Mouse (Mus musculus): ENCODE measurements around the gene Spsb1. TPM values are rescaled to one million over a fixed set of nuclear protein-coding genes. Genes with fewer than 3 reads are reported as not detected.

The Spsb1 gene
- polyA plus RNA-seq, 1 experiment, result not detected

DNA sequence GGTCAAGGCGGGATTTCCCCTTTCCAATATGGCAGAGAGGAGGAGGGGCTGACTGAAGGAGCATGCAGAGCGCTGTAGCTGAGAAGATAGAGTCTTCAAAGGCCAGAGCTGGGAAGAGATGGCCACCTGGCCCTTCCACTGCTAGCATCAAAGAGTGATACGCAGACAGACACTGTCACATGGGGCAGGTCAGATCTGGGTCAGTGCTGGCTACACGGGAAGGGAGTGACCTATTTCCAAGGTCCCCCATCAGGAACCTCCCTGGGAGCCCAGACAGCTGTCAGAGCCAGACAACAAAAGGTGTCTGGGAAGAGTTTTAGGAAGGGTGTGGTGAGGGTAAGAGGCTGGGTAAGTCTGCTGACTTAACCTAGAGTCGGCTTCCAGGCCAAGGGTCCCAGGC is 17.9 kb downstream of the Spsb1 start:
- H3K27ac ChIP-seq (ENCODE audit: insufficient read depth, low read depth, low read length), result no peak overlapping the region
- TF ChIP-seq POLR2A (IDR thresholded peaks at IDR 0.05; ENCODE audit: insufficient read depth, low read depth, low read length), result no peak
- no peak for TF ChIP-seq CTCF (IDR thresholded peaks at IDR 0.05; ENCODE audit: insufficient read depth, low read depth, low read length)
- WGBS, result 84% methylated on average over 5 of the region's 5 CpGs
- no peak overlapping the region for H3K4me3 ChIP-seq (ENCODE audit: insufficient read depth, low read depth, low read length)
- peaks cover 27% of the 10 kb centered on the region for H3K4me1 ChIP-seq (ENCODE audit: control insufficient read depth, insufficient read depth, low read length)

DNA sequence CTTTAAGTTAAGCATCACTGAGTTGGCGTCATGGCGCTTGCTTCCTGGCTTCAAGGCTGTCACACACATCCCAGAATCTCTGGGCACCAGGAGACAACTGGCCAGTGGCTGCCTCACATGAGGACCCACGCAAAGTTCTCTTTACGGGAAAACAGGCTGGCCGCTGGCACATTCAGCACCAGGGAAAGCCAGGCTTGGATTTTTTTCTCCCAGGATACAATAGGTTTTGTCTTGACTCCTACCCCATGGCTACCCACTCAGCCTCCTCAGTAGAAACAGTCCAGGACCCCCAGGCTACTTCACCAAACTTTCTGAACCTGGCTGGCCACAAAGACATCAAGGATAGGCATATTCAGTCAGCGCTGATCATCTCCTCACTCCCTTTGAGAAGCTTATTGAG is 19.4 kb downstream of the Spsb1 start:
- Histone ChIP-seq H3K4me3 (ENCODE audit: insufficient read depth, low read depth, low read length) (no peak overlapping the region), H3K4me1 (ENCODE audit: control insufficient read depth, insufficient read depth, low read length) (peaks cover 13% of the 10 kb centered on the region), H3K27ac (ENCODE audit: insufficient read depth, low read depth, low read length) (no peak overlapping the region)
- 91% methylated on average over 6 of the region's 6 CpGs for WGBS
- no peak for TF ChIP-seq CTCF (IDR thresholded peaks at IDR 0.05; ENCODE audit: insufficient read depth, low read depth, low read length)
- no peak for TF ChIP-seq POLR2A (IDR thresholded peaks at IDR 0.05; ENCODE audit: insufficient read depth, low read depth, low read length)

DNA sequence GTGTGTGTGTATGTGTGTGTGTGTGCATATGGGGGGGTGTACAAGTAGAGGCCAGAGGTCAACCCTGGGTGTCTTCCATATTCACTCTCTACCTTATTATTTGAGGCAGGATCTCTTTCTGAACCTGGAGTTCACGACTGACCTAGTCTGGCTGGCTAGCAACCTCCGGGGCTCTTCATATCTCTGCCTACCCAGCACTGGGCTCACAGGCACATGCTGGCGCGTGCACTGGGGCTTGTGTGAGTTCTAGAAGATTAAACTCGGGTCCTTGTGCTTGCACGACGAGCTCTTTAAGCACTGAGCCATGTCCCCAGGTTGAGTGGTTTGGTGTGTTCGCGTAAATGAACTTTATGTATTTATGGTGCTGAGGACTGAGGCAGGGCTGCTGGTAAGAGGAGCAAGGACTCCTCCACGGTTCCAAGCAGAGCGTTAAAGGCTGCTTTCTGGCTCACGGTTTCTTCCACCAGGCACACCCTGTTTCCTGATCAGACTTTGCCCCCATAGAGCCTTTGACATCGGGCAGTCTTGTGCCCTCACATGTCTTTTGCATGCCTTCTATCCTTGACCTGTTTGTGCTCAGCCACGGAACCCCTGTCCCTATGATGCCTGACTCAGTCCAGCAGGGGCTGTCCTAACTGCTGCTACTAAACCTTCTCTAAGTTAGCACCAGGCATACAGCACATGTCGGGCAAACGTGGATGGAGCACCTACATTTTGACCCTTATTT is 21.2 kb downstream of the Spsb1 start:
- TF ChIP-seq POLR2A (IDR thresholded peaks at IDR 0.05; ENCODE audit: insufficient read depth, low read depth, low read length) (no peak), CTCF (IDR thresholded peaks at IDR 0.05; ENCODE audit: insufficient read depth, low read depth, low read length) (no peak)
- no peak overlapping the region for H3K4me3 ChIP-seq (ENCODE audit: insufficient read depth, low read depth, low read length)
- 92% methylated on average over 16 of the region's 16 CpGs for WGBS
- peaks cover 10% of the 10 kb centered on the region for H3K4me1 ChIP-seq (ENCODE audit: control insufficient read depth, insufficient read depth, low read length)
- no peak overlapping the region for H3K27ac ChIP-seq (ENCODE audit: insufficient read depth, low read depth, low read length)

DNA sequence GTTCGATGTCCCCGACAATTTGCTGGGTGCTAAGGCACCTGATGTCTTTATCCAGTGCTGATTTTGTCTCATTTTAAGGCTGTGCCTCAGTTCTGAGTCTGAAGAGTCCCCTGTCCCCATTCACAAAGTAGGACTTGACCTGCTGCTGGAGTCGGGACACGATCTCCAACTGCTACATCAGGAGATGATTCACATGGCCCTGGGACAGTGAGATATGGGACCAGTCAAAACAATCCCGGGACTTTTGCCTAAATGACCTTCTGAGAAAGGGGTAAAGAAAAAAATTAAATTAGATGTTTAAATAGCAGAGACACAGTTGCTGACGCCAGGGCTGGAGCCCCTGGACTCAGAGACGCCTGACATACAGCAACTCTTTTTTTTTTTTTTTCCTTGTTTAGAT is 21.8 kb downstream of the Spsb1 start:
- TF ChIP-seq CTCF (IDR thresholded peaks at IDR 0.05; ENCODE audit: insufficient read depth, low read depth, low read length), result no peak
- no peak for TF ChIP-seq POLR2A (IDR thresholded peaks at IDR 0.05; ENCODE audit: insufficient read depth, low read depth, low read length)
- Histone ChIP-seq H3K4me1 (ENCODE audit: control insufficient read depth, insufficient read depth, low read length) (peaks cover 9% of the 10 kb centered on the region), H3K4me3 (ENCODE audit: insufficient read depth, low read depth, low read length) (no peak overlapping the region), H3K27ac (ENCODE audit: insufficient read depth, low read depth, low read length) (no peak overlapping the region)
- WGBS, result 92% methylated on average over 7 of the region's 7 CpGs

DNA sequence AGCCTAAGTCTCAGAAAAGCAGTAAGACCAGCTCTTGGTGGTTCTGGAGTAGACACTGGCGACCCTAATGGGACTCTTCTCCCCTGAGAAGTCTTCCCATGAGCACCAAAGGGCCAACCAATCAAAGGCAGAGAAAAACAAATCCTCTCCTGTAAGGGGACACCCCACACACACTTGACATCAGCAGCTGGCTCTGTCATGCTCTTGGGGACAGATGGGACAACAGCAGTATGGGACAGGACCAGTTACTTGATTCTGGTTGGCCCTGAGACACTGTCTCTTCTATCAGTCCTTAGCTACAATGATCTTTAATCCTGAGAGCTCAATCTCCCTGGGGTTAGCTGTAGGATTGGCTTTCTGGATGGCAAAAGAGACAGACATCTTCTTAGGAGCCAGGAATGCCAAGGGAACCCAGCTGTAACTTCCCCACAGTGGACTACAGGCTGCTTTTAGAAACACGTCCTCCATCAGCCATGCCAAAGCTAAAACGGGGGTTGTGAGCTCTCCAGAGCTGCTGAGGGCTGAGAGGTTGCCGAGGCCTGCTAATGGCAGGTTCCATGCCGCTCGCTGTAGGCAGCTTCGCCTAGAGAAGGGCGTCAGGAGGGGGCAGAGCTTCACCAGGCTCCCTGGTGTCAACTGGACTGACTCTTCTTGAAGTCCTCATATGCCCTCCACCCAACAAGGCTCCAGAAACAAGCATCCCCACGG is 22.6 kb downstream of the Spsb1 start:
- no peak for TF ChIP-seq CTCF (IDR thresholded peaks at IDR 0.05; ENCODE audit: insufficient read depth, low read depth, low read length)
- no peak for TF ChIP-seq POLR2A (IDR thresholded peaks at IDR 0.05; ENCODE audit: insufficient read depth, low read depth, low read length)
- Histone ChIP-seq H3K4me1 (ENCODE audit: control insufficient read depth, insufficient read depth, low read length) (peaks cover 9% of the 10 kb centered on the region), H3K4me3 (ENCODE audit: insufficient read depth, low read depth, low read length) (no peak overlapping the region), H3K27ac (ENCODE audit: insufficient read depth, low read depth, low read length) (no peak overlapping the region)
- WGBS, result 71% methylated on average over 9 of the region's 9 CpGs

DNA sequence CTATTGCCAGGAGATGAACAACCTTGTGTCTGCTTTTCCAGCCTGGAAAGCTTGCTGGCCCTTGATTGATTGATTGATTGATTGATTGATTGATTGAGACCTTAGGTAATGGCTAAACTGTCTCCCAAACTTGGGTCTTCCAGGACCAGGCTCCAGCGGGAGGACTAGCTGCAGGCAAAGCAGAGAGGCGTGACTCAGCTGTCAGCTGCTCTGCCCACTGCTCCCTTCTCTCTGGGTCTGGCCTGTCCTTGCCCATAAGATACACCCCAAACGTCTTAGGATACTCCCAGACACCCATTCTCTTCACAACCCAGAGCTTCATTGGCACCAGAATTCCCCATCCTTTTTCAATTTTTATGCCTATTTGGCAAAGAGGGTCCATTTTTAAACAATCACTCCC is 24.1 kb downstream of the Spsb1 start:
- H3K4me3 ChIP-seq (ENCODE audit: insufficient read depth, low read depth, low read length), result no peak overlapping the region
- 61% methylated on average over 3 of the region's 3 CpGs for WGBS
- peaks cover 5% of the 10 kb centered on the region for H3K4me1 ChIP-seq (ENCODE audit: control insufficient read depth, insufficient read depth, low read length)
- TF ChIP-seq CTCF (IDR thresholded peaks at IDR 0.05; ENCODE audit: insufficient read depth, low read depth, low read length), result no peak
- no peak overlapping the region for H3K27ac ChIP-seq (ENCODE audit: insufficient read depth, low read depth, low read length)

DNA sequence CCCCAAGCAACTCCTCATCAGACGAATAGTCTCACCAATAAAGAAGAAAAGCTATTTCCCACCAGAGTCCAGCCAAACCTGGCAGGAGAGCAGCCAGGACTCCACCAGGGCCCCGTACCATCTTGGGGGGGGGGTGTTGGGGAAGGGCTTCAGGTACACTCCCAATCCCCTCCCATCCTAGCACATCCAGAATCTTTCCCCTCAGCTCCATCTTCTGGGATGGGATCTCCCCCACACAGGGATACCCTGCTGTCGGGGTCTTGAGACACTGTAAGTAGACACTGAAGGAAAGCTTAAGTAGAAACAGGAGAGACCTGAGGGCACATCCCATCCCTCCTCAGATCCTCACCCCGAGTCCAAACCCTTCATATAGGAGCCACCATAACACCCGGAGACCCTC is 31.8 kb downstream of the Spsb1 start:
- 75% methylated on average over 4 of the region's 5 CpGs for WGBS
- H3K27ac ChIP-seq (ENCODE audit: insufficient read depth, low read depth, low read length), result no peak overlapping the region
- TF ChIP-seq CTCF (IDR thresholded peaks at IDR 0.05; ENCODE audit: insufficient read depth, low read depth, low read length) (no peak), POLR2A (IDR thresholded peaks at IDR 0.05; ENCODE audit: insufficient read depth, low read depth, low read length) (no peak)

DNA sequence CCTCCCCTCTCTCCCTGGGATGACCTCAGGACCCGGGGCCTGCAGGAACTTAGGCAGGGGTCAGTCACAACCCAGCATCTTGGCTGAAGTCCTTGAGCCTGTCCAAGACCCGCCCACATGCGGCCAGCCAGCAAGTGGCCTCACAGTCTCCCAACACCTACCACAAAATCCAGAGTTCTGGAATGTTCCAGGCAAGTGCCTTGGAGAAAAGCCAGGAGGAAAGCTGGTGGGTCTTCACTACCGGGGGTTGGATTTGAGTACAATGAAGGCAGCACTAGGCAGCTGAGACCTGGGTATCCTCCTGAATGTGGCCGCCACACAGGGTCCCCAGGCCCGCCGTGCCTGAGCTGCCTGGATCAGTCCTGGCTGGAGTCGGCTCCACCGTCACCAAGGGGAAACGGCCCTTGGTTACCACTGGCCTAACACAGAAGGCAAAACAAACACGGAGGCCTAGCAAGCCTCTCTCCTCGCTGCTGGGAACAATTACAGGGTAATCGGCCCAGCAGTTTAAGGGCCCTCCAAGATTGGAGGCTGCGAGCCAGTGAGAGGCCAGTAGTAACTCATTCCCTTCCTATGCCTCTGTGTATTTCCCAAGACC is 32.6 kb downstream of the Spsb1 start:
- Histone ChIP-seq H3K4me1 (ENCODE audit: control insufficient read depth, insufficient read depth, low read length) (peaks cover 37% of the 10 kb centered on the region), H3K4me3 (ENCODE audit: insufficient read depth, low read depth, low read length) (no peak overlapping the region), H3K27ac (ENCODE audit: insufficient read depth, low read depth, low read length) (no peak overlapping the region; the same call in 1 of the 2 replicates)
- TF ChIP-seq POLR2A (IDR thresholded peaks at IDR 0.05; ENCODE audit: insufficient read depth, low read depth, low read length), result no peak
- TF ChIP-seq CTCF (IDR thresholded peaks at IDR 0.05; ENCODE audit: insufficient read depth, low read depth, low read length), result no peak
- 59% methylated on average over 14 of the region's 14 CpGs for WGBS

More for the DNA sequence above, 31.8 kb downstream of the Spsb1 start:
- Histone ChIP-seq H3K4me3 (ENCODE audit: insufficient read depth, low read depth, low read length) (no peak overlapping the region), H3K4me1 (ENCODE audit: control insufficient read depth, insufficient read depth, low read length) (peaks cover 35% of the 10 kb centered on the region)

DNA sequence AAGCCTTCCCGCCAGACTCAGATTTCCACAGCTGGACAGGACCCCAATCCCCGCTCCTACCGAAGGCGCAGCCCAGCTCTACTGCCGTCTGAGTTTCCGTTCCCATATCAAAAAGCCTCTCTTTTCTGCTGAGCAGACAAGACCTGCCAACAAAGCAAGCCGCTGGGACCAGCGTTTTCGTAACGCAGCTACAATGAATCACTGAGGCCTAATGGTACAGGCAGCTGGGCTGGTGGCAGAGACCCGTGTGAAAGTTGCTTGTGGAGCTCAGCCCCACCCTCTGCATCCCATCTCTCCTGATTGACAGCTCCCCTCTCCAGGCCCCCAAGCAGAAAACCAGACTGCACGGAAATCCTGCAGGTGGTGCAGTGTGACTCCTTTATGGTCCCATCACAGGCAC is 34.0 kb downstream of the Spsb1 start:
- TF ChIP-seq POLR2A (IDR thresholded peaks at IDR 0.05; ENCODE audit: insufficient read depth, low read depth, low read length) (no peak), CTCF (IDR thresholded peaks at IDR 0.05; ENCODE audit: insufficient read depth, low read depth, low read length) (no peak)
- no peak overlapping the region for H3K4me3 ChIP-seq (ENCODE audit: insufficient read depth, low read depth, low read length)
- H3K27ac ChIP-seq (ENCODE audit: insufficient read depth, low read depth, low read length), result no peak overlapping the region
- WGBS, result 50% methylated on average over 12 of the region's 12 CpGs
- peaks cover 37% of the 10 kb centered on the region for H3K4me1 ChIP-seq (ENCODE audit: control insufficient read depth, insufficient read depth, low read length)
